Mouse (Mus musculus) right cerebral cortex, postnatal 25 days (tissue): ENCODE results near the gene Pigr.

ENCODE experiments used
- DNase-seq: peaks from one replicate; pipeline ENCODE4 v3.0.0; 2022

The Pigr gene

GRCm38 (mm10) chr1:130879927-130880326 lies 53.4 kb downstream of the Pigr start:
- no peak for DNase-seq

GRCm38 (mm10) chr1:130883146-130883545 lies 56.7 kb downstream of the Pigr start:
- no peak for DNase-seq

- DNase-seq, result no peak
Measured at GRCm38 (mm10) chr1:130887354-130887753, 60.9 kb downstream of the Pigr start, which contains the start of gene Il24. Gene Il24, minus strand, starts transcription at chr1:130887454.

GRCm38 (mm10) chr1:130892446-130892845 lies 66.0 kb downstream of the Pigr start:
- DNase-seq, result no peak

GRCm38 (mm10) chr1:130893329-130894040 lies 67.0 kb downstream of the Pigr start:
- DNase-seq, result no peak

- DNase-seq, result no peak
Measured at GRCm38 (mm10) chr1:130894468-130894867, 68.0 kb downstream of the Pigr start.
